Mouse (Mus musculus) embryo, embryonic 10 days (tissue): ENCODE measurements around the gene Spin2c.

Experiments
- DNase-seq: peaks from one replicate; pipeline ENCODE4 v3.0.0-alpha.2; 2015; ENCODE audit warnings: low spot score

The Spin2c gene

GRCm38 (mm10) chrX:153831951-153832561, at the start of gene Spin2c:
Gene Spin2c (plus strand): TSS chrX:153832225.
- peak; percentile 73 for DNase-seq

- no peak for DNase-seq
Observed at GRCm38 (mm10) chrX:153832606-153833005, 581 bp downstream of the Spin2c start.
